Mouse (Mus musculus) CH12.LX (cell line): ENCODE results near the gene Samd9l.

Experiments
- CTCF ChIP-seq, 2 experiments: IDR thresholded peaks in 1 of 2; conservative IDR thresholded peaks in 1 of 2; 2 replicates each; pipeline ENCODE4 v1.5.1; 2011 to 2012; ENCODE audit warnings: low read depth in 2 of 2, low read length in 2 of 2, improper control_type of control experiment in 1 of 2, inconsistent platforms in 1 of 2, mild to moderate bottlenecking in 1 of 2, moderate library complexity in 1 of 2
- HCFC1 ChIP-seq: IDR thresholded peaks from 2 replicates; pipeline ENCODE4 v1.6.1; 2012; ENCODE audit warnings: low read depth, mild to moderate bottlenecking, inconsistent platforms, low read length, improper control_type of control experiment
- MAX ChIP-seq: IDR thresholded peaks from 2 replicates; pipeline ENCODE4 v1.6.1; 2011; ENCODE audit warnings: low read length, improper control_type of control experiment
- MYC ChIP-seq: IDR thresholded peaks from 2 replicates; pipeline ENCODE4 v1.6.1; 2011; ENCODE audit warnings: low read depth, mild to moderate bottlenecking, improper control_type of control experiment, low read length
- POLR2A ChIP-seq: IDR thresholded peaks from 2 replicates; pipeline ENCODE4 v1.6.1; 2011; ENCODE audit warnings: low read depth, mild to moderate bottlenecking, improper control_type of control experiment, low read length
- ZC3H11A ChIP-seq: IDR thresholded peaks from 2 replicates; pipeline ENCODE4 v1.6.1; 2012; ENCODE audit warnings: low read depth, mild to moderate bottlenecking, inconsistent platforms, low read length, improper control_type of control experiment

- TF ChIP-seq POLR2A (no peak), MAX (no peak), CTCF (conservative IDR thresholded peaks at IDR 0.05 in 1 of 2, IDR thresholded peaks at IDR 0.05 in 1 of 2; ENCODE audit: low read depth in 2 of 2, low read length in 2 of 2) (no peak), HCFC1 (no peak), ZC3H11A (no peak), MYC (no peak)
Observed at GRCm38 (mm10) chr6:3386565-3386964, 12.8 kb downstream of the Samd9l start.
